Comparison of ENCODE assay signal across 10 mouse cellular contexts in the genomic region with DNA sequence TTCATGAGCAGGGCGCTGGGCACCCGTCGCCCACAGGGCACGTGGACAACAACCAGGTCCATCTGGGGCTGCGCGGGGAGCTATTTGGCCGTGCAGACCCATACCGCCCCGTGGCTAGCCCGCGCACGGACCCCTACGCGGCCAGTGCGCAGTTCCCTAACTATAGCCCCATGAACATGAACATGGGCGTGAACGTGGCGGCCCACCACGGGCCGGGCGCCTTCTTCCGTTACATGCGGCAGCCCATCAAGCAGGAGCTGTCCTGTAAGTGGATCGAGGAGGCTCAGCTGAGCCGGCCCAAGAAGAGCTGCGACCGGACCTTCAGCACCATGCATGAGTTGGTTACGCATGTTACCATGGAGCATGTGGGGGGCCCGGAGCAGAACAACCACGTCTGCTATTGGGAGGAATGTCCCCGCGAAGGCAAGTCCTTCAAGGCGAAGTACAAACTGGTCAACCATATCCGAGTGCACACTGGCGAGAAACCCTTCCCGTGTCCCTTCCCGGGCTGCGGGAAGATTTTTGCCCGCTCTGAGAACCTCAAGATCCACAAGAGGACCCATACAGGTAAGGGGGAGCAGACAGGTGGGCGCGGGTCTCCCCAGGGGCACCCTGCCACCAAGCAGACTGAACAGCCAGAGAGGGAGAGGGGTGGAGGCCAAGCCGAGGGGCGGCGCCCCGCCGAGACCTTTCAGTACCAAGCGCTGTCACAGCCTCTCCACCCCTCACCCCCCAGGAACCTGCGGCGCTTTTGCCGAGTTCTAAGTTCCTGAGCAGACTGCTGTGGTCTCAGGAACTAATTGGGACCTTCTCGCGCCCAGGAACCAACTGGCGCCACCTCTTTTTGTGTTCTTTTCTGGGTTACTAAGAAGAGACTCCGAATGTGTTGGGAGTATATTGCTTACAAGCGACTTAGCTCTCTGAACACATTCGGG. TPM values are rescaled to one million over a fixed set of nuclear protein-coding genes. Genes with fewer than 3 reads are reported as not detected.
DNase-seq lines count a peak whose midpoint lies in the region; ATAC-seq and TF ChIP-seq lines count a peak whose summit lies in the region.
"Had no signal": no experiment of that assay in that cellular context is flagged by ENCODE, and none has a peak within 500 bp of the region (broad histone marks: within the 10 kb centered on the region; RNA-seq: fewer than 3 reads in every experiment).

No protein-coding gene starts in this region.

- H3K27ac ChIP-seq in lung, embryonic 14.5 days (ENCODE audit: low read depth): no peak overlapping the region
- H3K27ac ChIP-seq in intestine, embryonic 16.5 days (ENCODE audit: low read length): no peak overlapping the region
- H3K27ac ChIP-seq in stomach, embryonic 15.5 days: no peak overlapping the region

- no peaks in the 10 kb centered on the region for H3K9me3 ChIP-seq in lung, embryonic 14.5 days (ENCODE audit: low read depth, low read length)
- no peaks in the 10 kb centered on the region for H3K9me3 ChIP-seq in intestine, embryonic 16.5 days (ENCODE audit: control insufficient read depth, low read length)
- H3K9me3 ChIP-seq in stomach, embryonic 15.5 days: no peaks in the 10 kb centered on the region

- H3K4me1 ChIP-seq in lung, embryonic 14.5 days (ENCODE audit: insufficient read depth): no peaks in the 10 kb centered on the region
- H3K4me1 ChIP-seq in intestine, embryonic 16.5 days (ENCODE audit: control insufficient read depth, insufficient read depth, low read length): peaks cover 8% of the 10 kb centered on the region; the same call in 1 of the 2 replicates
- H3K4me1 ChIP-seq in stomach, embryonic 15.5 days: 0 out of 2 replicates have a peak, but pooled peaks cover 10% of the 10 kb centered on the region

- H3K27me3 ChIP-seq in lung, embryonic 14.5 days (ENCODE audit: insufficient read depth, low read length): peaks cover 76% of the 10 kb centered on the region
- H3K27me3 ChIP-seq in intestine, embryonic 16.5 days (replicated peaks; ENCODE audit: control insufficient read depth, insufficient read depth, low read length): peaks cover 55% of the 10 kb centered on the region
- H3K27me3 ChIP-seq in stomach, embryonic 15.5 days (replicated peaks): peaks cover 40% of the 10 kb centered on the region

- peak overlapping the region; percentile 57 for H3K4me2 ChIP-seq in lung, embryonic 14.5 days
- H3K4me2 ChIP-seq in intestine, embryonic 16.5 days (ENCODE audit: low read depth, low read length): peak overlapping the region; percentile 50
- H3K4me2 ChIP-seq in stomach, embryonic 15.5 days: peak overlapping the region; percentile 58

- ATAC-seq in lung, embryonic 14.5 days (ENCODE audit: insufficient read depth): no peak
- ATAC-seq in intestine, embryonic 16.5 days: no peak
- ATAC-seq in stomach, embryonic 15.5 days (ENCODE audit: insufficient read depth, low FRiP score, low read depth): no peak

- peak; percentile 40 for DNase-seq in cerebellum, adult 11-12 months
- no peak for DNase-seq in cerebellum, postnatal 4 days (ENCODE audit: low spot score in 2 of 2)
- DNase-seq in lung, embryonic 14.5 days: no peak
- DNase-seq in lung, postnatal 10 days: no peak
- DNase-seq in yolk sac, embryonic 10.5 days (ENCODE audit: low spot score): no peak
- DNase-seq in T-cell, adult 2 months (ENCODE audit: low spot score): no peak
- DNase-seq: thymus, postnatal 36 days had no signal

- no peak for TF ChIP-seq CTCF in lung, embryonic 14.5 days (IDR thresholded peaks at IDR 0.05; ENCODE audit: low read depth)

- H3K4me3 ChIP-seq in lung, embryonic 14.5 days (ENCODE audit: low read depth, low read length): peak overlapping the region; percentile 33
- peak overlapping the region; percentile 23 for H3K4me3 ChIP-seq in intestine, embryonic 16.5 days (ENCODE audit: low read length)
- peak overlapping the region; percentile 30; the same call in 1 of the 2 replicates for H3K4me3 ChIP-seq in stomach, embryonic 15.5 days (replicated peaks)

- H3K9ac ChIP-seq in lung, embryonic 14.5 days: no peak overlapping the region
- no peak overlapping the region for H3K9ac ChIP-seq in intestine, embryonic 16.5 days (ENCODE audit: low read depth, low read length)
- H3K9ac ChIP-seq in stomach, embryonic 15.5 days: no peak overlapping the region

- 12% methylated on average over 56 of the region's 56 CpGs for WGBS in lung, embryonic 14.5 days
- 15% methylated on average over 50 of the region's 56 CpGs for WGBS in intestine, embryonic 16.5 days
- WGBS in stomach, embryonic 15.5 days: 21% methylated on average over 56 of the region's 56 CpGs

- no peaks in the 10 kb centered on the region for H3K36me3 ChIP-seq in lung, embryonic 14.5 days (ENCODE audit: insufficient read depth)
- no peaks in the 10 kb centered on the region for H3K36me3 ChIP-seq in intestine, embryonic 16.5 days (ENCODE audit: control insufficient read depth, insufficient read depth, low read length)
- H3K36me3 ChIP-seq in stomach, embryonic 15.5 days: no peaks in the 10 kb centered on the region

RNA-seq across cellular contexts. Expression of a gene that starts 9.4 kb away (rescaled TPM):
- polyA plus RNA-seq in lung, embryonic 14.5 days (2014; fragmentation: Nextera tagmentation; extraction: Ambion mirVana): not detected in 2 replicates
- polyA plus RNA-seq in intestine, embryonic 16.5 days (2015; fragmentation: Nextera tagmentation; extraction: Ambion mirVana): not detected in 2 replicates
- polyA plus RNA-seq in stomach, embryonic 15.5 days (2015; fragmentation: Nextera tagmentation; extraction: Ambion mirVana): 0.05 TPM in 1 of 2 replicates, not detected in the other
- polyA plus RNA-seq: liver, adult 2 months had no signal
